Mouse (Mus musculus) forebrain, embryonic 14.5 days (tissue): ENCODE results near the gene Hbb-bh2. TPM values are rescaled to one million over a fixed set of nuclear protein-coding genes. Genes with fewer than 3 reads are reported as not detected.
"Not testable (repeated sequence)": the region's sequence is repeated elsewhere in the genome, so short reads cannot be mapped to it uniquely, and the experiment has no call there.

Experiments
- ATAC-seq: fragments of 200-750 bp; cut with Nextera tagmentation; 2 replicates; pipeline ENCODE4 v1.8.0; 2017; ENCODE audit warnings: mild to moderate bottlenecking, moderate library complexity
- DNase-seq: peaks from one replicate; pipeline ENCODE4 v3.0.0-alpha.2; 2015; ENCODE audit warnings: low spot score
- H3K27ac ChIP-seq: fragments of 300-500 bp; sonication (generic); 2 replicates; pipeline ENCODE4 v1.5.1; 2014; ENCODE audit warnings: low read depth, mild to moderate bottlenecking, control low read depth, low read length, moderate library complexity
- H3K27me3 ChIP-seq: fragments of 300-500 bp; sonication (generic); replicated peaks from 2 replicates; pipeline ENCODE4 v1.6.1; 2014; ENCODE audit warnings: low read length, control low read depth, mixed read lengths; ENCODE audit not compliant: control insufficient read depth, insufficient read depth
- H3K36me3 ChIP-seq: fragments of 300-500 bp; sonication (generic); 2 replicates; pipeline ENCODE4 v1.6.1; 2014; ENCODE audit warnings: low read length, control low read depth; ENCODE audit not compliant: control insufficient read depth, insufficient read depth
- H3K4me1 ChIP-seq: fragments of 300-500 bp; sonication (generic); 2 replicates; pipeline ENCODE4 v1.6.1; 2014; ENCODE audit warnings: antibody characterized with exemption, low read length, control low read depth; ENCODE audit not compliant: control insufficient read depth, insufficient read depth
- H3K4me2 ChIP-seq: fragments of 300-500 bp; sonication (generic); 2 replicates; pipeline ENCODE4 v1.6.1; 2014; ENCODE audit warnings: mild to moderate bottlenecking, control low read depth, low read length
- H3K4me3 ChIP-seq: fragments of 300-500 bp; sonication (generic); 2 replicates; pipeline ENCODE4 v1.5.1; 2014; ENCODE audit warnings: low read depth, low read length, control low read depth
- H3K9ac ChIP-seq: fragments of 300-500 bp; sonication (generic); 2 replicates; pipeline ENCODE4 v1.6.1; 2014; ENCODE audit warnings: mild to moderate bottlenecking, low read length, control low read depth, moderate library complexity
- H3K9me3 ChIP-seq: fragments of 300-500 bp; sonication (generic); replicated peaks from 2 replicates; pipeline ENCODE4 v1.6.1; 2016; ENCODE audit warnings: low read length, control low read depth, mixed read lengths; ENCODE audit not compliant: control insufficient read depth
- WGBS: fragments of 180-500 bp; shearing (Covaris S2); extraction: QIAGEN DNeasy Blood & Tissue Kit; methylation state at CpG from one replicate; pipeline ENCODE4 v1.1.7; 2014; 5-methylcytosine and 5-hydroxymethylcytosine counted together
- polyA plus RNA-seq: library from polyadenylated mRNA; unstranded; fragments of >200 nt; fragmentation: Nextera tagmentation; extraction: Ambion mirVana; gene quantifications from 2 replicates; pipeline ENCODE4 v1.2.1, GENCODE M21; 2014

Hbb-bh2 gene
- polyA plus RNA-seq, 1 experiment from 2014 or later, result not detected

GRCm38 (mm10) chr7:103859076-103859475, 18.8 kb upstream of the Hbb-bh2 start:
- Histone ChIP-seq H3K9ac (no peak overlapping the region), H3K27ac (no peak overlapping the region), H3K27me3 (no peaks in the 10 kb centered on the region), H3K9me3 (no peaks in the 10 kb centered on the region), H3K4me1 (no peaks in the 10 kb centered on the region), H3K36me3 (no peaks in the 10 kb centered on the region), H3K4me2 (no peak overlapping the region), H3K4me3 (no peak overlapping the region)
- 75% methylated on average over 2 of the region's 2 CpGs for WGBS
- ATAC-seq, result no peak
- DNase-seq, result no peak

- Histone ChIP-seq H3K36me3 (no peaks in the 10 kb centered on the region), H3K9ac (no peak overlapping the region), H3K4me1 (no peaks in the 10 kb centered on the region), H3K9me3 (no peaks in the 10 kb centered on the region), H3K4me3 (no peak overlapping the region), H3K27ac (no peak overlapping the region), H3K27me3 (no peaks in the 10 kb centered on the region), H3K4me2 (no peak overlapping the region)
- ATAC-seq, result no peak
- DNase-seq, result no peak
- 67% methylated on average over 1 of the region's 1 CpGs for WGBS
Measured at GRCm38 (mm10) chr7:103854669-103855068, 14.3 kb upstream of the Hbb-bh2 start.

GRCm38 (mm10) chr7:103853090-103853489, 12.8 kb upstream of the Hbb-bh2 start, which contains the start of gene Hbb-y:
TSS of gene Hbb-y (minus strand) at chr7:103853216.
- no peaks in the 10 kb centered on the region for H3K27me3 ChIP-seq
- DNase-seq (no peak), ATAC-seq (no peak)
- H3K27ac ChIP-seq, result no peak within 1 kb of the TSS
- no peaks in the 10 kb centered on the region for H3K4me1 ChIP-seq
- no peaks in the 10 kb centered on the region for H3K9me3 ChIP-seq
- no peaks in the 10 kb centered on the region for H3K36me3 ChIP-seq
- H3K4me2 ChIP-seq, result no peak within 1 kb of the TSS
- H3K9ac ChIP-seq, result no peak within 1 kb of the TSS
- H3K4me3 ChIP-seq, result no peak within 1 kb of the TSS
- WGBS, result 69% methylated on average over 2 of the region's 2 CpGs

GRCm38 (mm10) chr7:103844525-103845325, 4.4 kb upstream of the Hbb-bh2 start:
- no peak for DNase-seq
- Histone ChIP-seq H3K4me3 (no peak overlapping the region), H3K4me1 (no peaks in the 10 kb centered on the region), H3K36me3 (no peaks in the 10 kb centered on the region), H3K27ac (no peak overlapping the region), H3K9ac (no peak overlapping the region), H3K9me3 (no peaks in the 10 kb centered on the region), H3K27me3 (no peaks in the 10 kb centered on the region), H3K4me2 (no peak overlapping the region)
- 71% methylated on average over 2 of the region's 2 CpGs for WGBS
- no peak for ATAC-seq

- DNase-seq (no peak), ATAC-seq (no peak)
- no peaks in the 10 kb centered on the region for H3K27me3 ChIP-seq
- H3K9me3 ChIP-seq, result no peaks in the 10 kb centered on the region
- H3K9ac ChIP-seq, result no peak within 1 kb of the TSS
- WGBS, result 85% methylated on average over 2 of the region's 2 CpGs
- H3K27ac ChIP-seq, result no peak within 1 kb of the TSS
- H3K36me3 ChIP-seq, result no peaks in the 10 kb centered on the region
- no peaks in the 10 kb centered on the region for H3K4me1 ChIP-seq
- H3K4me3 ChIP-seq, result no peak within 1 kb of the TSS
- no peak within 1 kb of the TSS for H3K4me2 ChIP-seq
Measured at GRCm38 (mm10) chr7:103843034-103843433, 2.7 kb upstream of the Hbb-bh2 start, which contains the start of gene Hbb-bh1. TSS of gene Hbb-bh1 (minus strand) at chr7:103843164.

- H3K4me1 ChIP-seq, result no peaks in the 10 kb centered on the region
- no peak within 1 kb of the TSS for H3K9ac ChIP-seq
- H3K36me3 ChIP-seq, result no peaks in the 10 kb centered on the region
- WGBS, result 86% methylated on average over 4 of the region's 4 CpGs
- H3K4me2 ChIP-seq, result no peak within 1 kb of the TSS
- ATAC-seq, result no peak
- H3K4me3 ChIP-seq, result no peak within 1 kb of the TSS
- no peaks in the 10 kb centered on the region for H3K9me3 ChIP-seq
- H3K27ac ChIP-seq, result no peak within 1 kb of the TSS
- DNase-seq, result no peak
- no peaks in the 10 kb centered on the region for H3K27me3 ChIP-seq
Measured at GRCm38 (mm10) chr7:103827808-103828207, 12.5 kb downstream of the Hbb-bh2 start, which contains the start of gene Hbb-bs. TSS of gene Hbb-bs (minus strand) at chr7:103828096.

- WGBS, result no CpG with 5 or more reads among the region's 2 CpGs
- not testable (repeated sequence) for H3K4me3 ChIP-seq, H3K27ac ChIP-seq, H3K4me1 ChIP-seq, H3K9me3 ChIP-seq, H3K4me2 ChIP-seq, ATAC-seq, DNase-seq, H3K36me3 ChIP-seq, H3K27me3 ChIP-seq, H3K9ac ChIP-seq
Measured at GRCm38 (mm10) chr7:103827139-103827538, 13.2 kb downstream of the Hbb-bh2 start.

GRCm38 (mm10) chr7:103826255-103826887, 13.9 kb downstream of the Hbb-bh2 start:
- Histone ChIP-seq H3K4me1 (no peaks in the 10 kb centered on the region), H3K4me3 (no peak overlapping the region), H3K27ac (no peak overlapping the region), H3K9me3 (no peaks in the 10 kb centered on the region), H3K27me3 (no peaks in the 10 kb centered on the region), H3K4me2 (no peak overlapping the region), H3K36me3 (no peaks in the 10 kb centered on the region), H3K9ac (no peak overlapping the region)
- 71% methylated on average over 3 of the region's 3 CpGs for WGBS
- DNase-seq (no peak), ATAC-seq (no peak)
